Mouse (Mus musculus) spleen, postnatal 4 days (tissue): ENCODE data around the gene Flt1.
A peak's percentile ranks its signal among the peaks of the same experiment; 100 is the strongest.

Experiments
- DNase-seq, 2 experiments: peaks; one replicate each; pipeline ENCODE4 v3.0.0; 2022; ENCODE audit warnings: low spot score in 2 of 2

Gene Flt1

GRCm38 (mm10) chr5:147725831-147726700 is at the start of gene Flt1:
TSS of gene Flt1 (minus strand) at chr5:147726011.
- peak in 1 of 2 experiments; percentile 21 for DNase-seq

GRCm38 (mm10) chr5:147775222-147775621 is 49.4 kb upstream of the Flt1 start:
- DNase-seq: no peak

- no peak for DNase-seq
Observed at GRCm38 (mm10) chr5:147769918-147770317, 44.1 kb upstream of the Flt1 start.

- DNase-seq: no peak
Observed at GRCm38 (mm10) chr5:147764061-147764460, 38.2 kb upstream of the Flt1 start.

- DNase-seq: no peak
Observed at GRCm38 (mm10) chr5:147761984-147762383, 36.2 kb upstream of the Flt1 start.

- no peak for DNase-seq
Observed at GRCm38 (mm10) chr5:147761275-147761674, 35.5 kb upstream of the Flt1 start.

GRCm38 (mm10) chr5:147758640-147759319 is 33.0 kb upstream of the Flt1 start:
- no peak for DNase-seq

GRCm38 (mm10) chr5:147757832-147758587 is 32.2 kb upstream of the Flt1 start:
- DNase-seq: peak in 1 of 2 experiments; percentile 16

- DNase-seq: no peak
Observed at GRCm38 (mm10) chr5:147752914-147753341, 27.1 kb upstream of the Flt1 start.

GRCm38 (mm10) chr5:147751673-147752130 is 25.9 kb upstream of the Flt1 start:
- no peak for DNase-seq

- DNase-seq: no peak
Observed at GRCm38 (mm10) chr5:147749972-147750371, 24.2 kb upstream of the Flt1 start.

GRCm38 (mm10) chr5:147748081-147748581 is 22.3 kb upstream of the Flt1 start:
- DNase-seq: peak; percentile 30 to 65

GRCm38 (mm10) chr5:147744900-147745653 is 19.3 kb upstream of the Flt1 start:
- no peak for DNase-seq

- DNase-seq: no peak
Observed at GRCm38 (mm10) chr5:147742468-147743111, 16.8 kb upstream of the Flt1 start.

GRCm38 (mm10) chr5:147736766-147737280 is 11.0 kb upstream of the Flt1 start:
- DNase-seq: no peak

- no peak for DNase-seq
Observed at GRCm38 (mm10) chr5:147733682-147734081, 7.9 kb upstream of the Flt1 start.

- no peak for DNase-seq
Observed at GRCm38 (mm10) chr5:147732926-147733325, 7.1 kb upstream of the Flt1 start.

GRCm38 (mm10) chr5:147727481-147727880 is 1.7 kb upstream of the Flt1 start:
- DNase-seq: no peak

GRCm38 (mm10) chr5:147726701-147727393 is 1.0 kb upstream of the Flt1 start:
- DNase-seq: no peak
